Mouse (Mus musculus) lung, embryonic 14.5 days (tissue): ENCODE data around the gene Gm36245. TPM values are rescaled to one million over a fixed set of nuclear protein-coding genes. Genes with fewer than 3 reads are reported as not detected.

Experiments
- polyA plus RNA-seq: library from polyadenylated mRNA; unstranded; fragments of >200 nt; fragmentation: Nextera tagmentation; extraction: Ambion mirVana; gene quantifications from 2 replicates; pipeline ENCODE4 v1.2.1, GENCODE M21; 2014

Gm36245 gene
- polyA plus RNA-seq, 1 experiment from 2014 or later, result not detected

Other genes starting within 250 kb of the Gm36245 start
- gene Apol7a, start 200.1 kb upstream of the Gm36245 start, polyA plus RNA-seq, result not detected in 2 replicates
- not detected in 2 replicates for gene Apol9a, start 188.1 kb upstream of the Gm36245 start, polyA plus RNA-seq
- gene Apol7b, start 151.8 kb upstream of the Gm36245 start, polyA plus RNA-seq, result not detected in 2 replicates
- gene Apol10a, start 122.2 kb upstream of the Gm36245 start, polyA plus RNA-seq, result not detected in 2 replicates
- not detected in 2 replicates for gene Apol11a, start 91.0 kb upstream of the Gm36245 start, polyA plus RNA-seq
- not detected in 2 replicates for gene Apol7c, start 65.9 kb upstream of the Gm36245 start, polyA plus RNA-seq
- gene 1700025B11Rik, start 37.4 kb upstream of the Gm36245 start, polyA plus RNA-seq, result not detected in 2 replicates
- gene Apol10b, start 3.1 kb upstream of the Gm36245 start, polyA plus RNA-seq, result 0.08 TPM in 1 of 2 replicates, not detected in the other
- gene Apol11b, start 44.0 kb downstream of the Gm36245 start, polyA plus RNA-seq, result 0.09 TPM in 1 of 2 replicates, not detected in the other
- not detected in 2 replicates for gene Apol7e, start 99.6 kb downstream of the Gm36245 start, polyA plus RNA-seq
- not detected in 2 replicates for gene Apol9b, start 129.8 kb downstream of the Gm36245 start, polyA plus RNA-seq
- not detected in 2 replicates for gene Apol8, start 157.7 kb downstream of the Gm36245 start, polyA plus RNA-seq
- 86.6 and 87.5 TPM in 2 replicates for gene Myh9, start 242.9 kb downstream of the Gm36245 start, polyA plus RNA-seq